Mouse (Mus musculus) midbrain, embryonic 12.5 days (tissue): Measurements from ENCODE around the gene Dpf1. TPM values are rescaled to one million over a fixed set of nuclear protein-coding genes. Genes with fewer than 3 reads are reported as not detected.

Source experiments
- ATAC-seq: fragments of 200-750 bp; cut with Nextera tagmentation; 2 replicates; pipeline ENCODE4 v1.8.0; 2017; ENCODE audit warnings: low read depth, moderate TSS enrichment, moderate library complexity; ENCODE audit not compliant: low FRiP score
- H3K27ac ChIP-seq: fragments of 300-500 bp; sonication (generic); replicated peaks from 2 replicates; pipeline ENCODE4 v1.5.1; 2016; ENCODE audit warnings: mild to moderate bottlenecking
- H3K27me3 ChIP-seq: fragments of 300-500 bp; sonication (generic); 2 replicates; pipeline ENCODE4 v1.6.1; 2016; ENCODE audit warnings: mild to moderate bottlenecking
- H3K36me3 ChIP-seq: fragments of 300-500 bp; sonication (generic); 2 replicates; pipeline ENCODE4 v1.6.1; 2016
- H3K4me1 ChIP-seq: fragments of 300-500 bp; sonication (generic); 2 replicates; pipeline ENCODE4 v1.6.1; 2016
- H3K4me2 ChIP-seq: fragments of 300-500 bp; sonication (generic); replicated peaks from 2 replicates; pipeline ENCODE4 v1.6.1; 2016; ENCODE audit warnings: mild to moderate bottlenecking, moderate library complexity
- H3K4me3 ChIP-seq: fragments of 300-500 bp; sonication (generic); 2 replicates; pipeline ENCODE4 v1.5.1; 2016; ENCODE audit warnings: mild to moderate bottlenecking
- H3K9ac ChIP-seq: fragments of 300-500 bp; sonication (generic); replicated peaks from 2 replicates; pipeline ENCODE4 v1.6.1; 2016; ENCODE audit warnings: mild to moderate bottlenecking, moderate library complexity
- H3K9me3 ChIP-seq: fragments of 300-500 bp; sonication (generic); 2 replicates; pipeline ENCODE4 v1.6.1; 2016; ENCODE audit warnings: mild to moderate bottlenecking
- WGBS: fragments of 180-500 bp; shearing (Covaris S2); methylation state at CpG from one replicate; pipeline ENCODE4 v1.1.7; 2016; 5-methylcytosine and 5-hydroxymethylcytosine counted together
- polyA plus RNA-seq: library from polyadenylated mRNA; unstranded; fragments of >200 nt; fragmentation: Nextera tagmentation; extraction: Ambion mirVana; gene quantifications from 2 replicates; pipeline ENCODE4 v1.2.1, GENCODE M21; 2016

The Dpf1 gene
- polyA plus RNA-seq, 1 experiment from 2014 or later, result 119 TPM

GRCm38 (mm10) chr7:29277510-29277909 lies 26.2 kb upstream of the Dpf1 start:
- ATAC-seq, result no peak
- Histone ChIP-seq H3K4me3 (no peak overlapping the region), H3K27ac (no peak overlapping the region), H3K4me2 (no peak overlapping the region), H3K36me3 (no peaks in the 10 kb centered on the region), H3K27me3 (peaks cover 30% of the 10 kb centered on the region), H3K9me3 (no peaks in the 10 kb centered on the region), H3K4me1 (peaks cover 18% of the 10 kb centered on the region), H3K9ac (no peak overlapping the region)
- 91% methylated on average over 4 of the region's 4 CpGs for WGBS

- H3K4me2 ChIP-seq, result no peak overlapping the region
- H3K27ac ChIP-seq, result no peak overlapping the region
- H3K9ac ChIP-seq, result no peak overlapping the region
- H3K4me3 ChIP-seq, result no peak overlapping the region
- peaks cover 45% of the 10 kb centered on the region for H3K27me3 ChIP-seq
- ATAC-seq, result no peak
- H3K36me3 ChIP-seq, result no peaks in the 10 kb centered on the region
- H3K9me3 ChIP-seq, result no peaks in the 10 kb centered on the region
- peaks cover 18% of the 10 kb centered on the region for H3K4me1 ChIP-seq
Measured at GRCm38 (mm10) chr7:29279261-29279660, 24.5 kb upstream of the Dpf1 start.

- H3K27me3 ChIP-seq, result peaks cover 52% of the 10 kb centered on the region
- peaks cover 18% of the 10 kb centered on the region for H3K4me1 ChIP-seq
- WGBS, result 90% methylated on average over 8 of the region's 8 CpGs
- no peak overlapping the region for H3K27ac ChIP-seq
- H3K4me3 ChIP-seq, result no peak overlapping the region
- H3K4me2 ChIP-seq, result no peak overlapping the region
- no peaks in the 10 kb centered on the region for H3K36me3 ChIP-seq
- no peaks in the 10 kb centered on the region for H3K9me3 ChIP-seq
- ATAC-seq, result no peak
- no peak overlapping the region for H3K9ac ChIP-seq
Measured at GRCm38 (mm10) chr7:29279924-29280323, 23.8 kb upstream of the Dpf1 start.

GRCm38 (mm10) chr7:29280801-29281200 lies 22.9 kb upstream of the Dpf1 start:
- ATAC-seq, result no peak
- no peaks in the 10 kb centered on the region for H3K9me3 ChIP-seq
- no peak overlapping the region; the same call in 1 of the 2 replicates for H3K9ac ChIP-seq
- peak overlapping the region; percentile 55 for H3K4me3 ChIP-seq
- H3K36me3 ChIP-seq, result no peaks in the 10 kb centered on the region
- peaks cover 52% of the 10 kb centered on the region for H3K27me3 ChIP-seq
- H3K27ac ChIP-seq, result no peak overlapping the region
- H3K4me1 ChIP-seq, result peaks cover 18% of the 10 kb centered on the region
- 16% methylated on average over 13 of the region's 13 CpGs for WGBS
- peak overlapping the region; percentile 89 for H3K4me2 ChIP-seq

DNA sequence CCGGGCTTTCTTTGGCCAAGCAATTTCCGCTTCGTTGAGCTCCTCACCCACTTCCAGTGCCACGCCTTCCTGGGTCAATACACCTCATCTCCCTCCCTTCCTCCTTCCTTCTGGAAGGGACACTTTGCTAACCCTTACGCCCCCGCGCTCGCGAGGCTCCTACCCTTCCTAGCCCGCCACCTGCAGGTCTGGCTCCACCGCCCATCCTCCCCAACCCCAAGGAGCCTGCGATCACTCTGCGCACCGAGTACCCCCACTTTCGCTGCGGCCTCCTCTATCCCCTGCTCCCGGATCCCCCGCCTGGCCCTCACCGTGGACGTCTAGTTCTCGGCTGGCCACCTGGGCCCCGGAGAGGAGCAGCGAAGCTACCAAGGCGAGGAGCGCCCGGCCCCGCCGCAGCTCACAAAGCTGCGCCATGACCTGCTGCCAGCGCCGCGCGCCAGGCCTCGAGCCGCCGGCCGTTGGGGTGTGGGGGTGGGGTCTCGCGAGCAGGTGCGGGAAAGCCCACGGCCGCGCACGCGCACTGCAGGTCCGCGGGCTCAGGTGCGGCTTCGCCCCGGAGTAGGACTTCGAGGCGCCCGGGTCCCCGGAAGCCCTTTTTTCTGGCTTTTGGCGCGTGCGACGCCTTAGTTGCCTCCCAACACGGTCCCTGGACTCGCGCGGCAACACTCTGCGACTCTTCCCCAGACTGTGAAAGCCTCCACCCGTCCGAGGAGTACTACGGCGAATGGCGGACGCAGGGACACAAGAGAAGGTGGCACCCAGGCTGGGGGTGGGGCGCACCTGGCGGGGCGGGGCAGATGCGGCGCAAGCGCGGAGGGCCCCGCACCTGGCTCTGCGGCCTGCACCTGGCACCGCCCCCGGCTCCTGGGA lies 22.3 kb upstream of the Dpf1 start, which contains the start of gene Spint2:
Spint2 (minus strand) TSS at position 712 of the 873 bp plus-strand sequence.
- WGBS, result 1% methylated on average over 79 of the region's 80 CpGs
- peak within 1 kb of the TSS; percentile 89 for H3K4me2 ChIP-seq
- H3K27ac ChIP-seq, result no peak within 1 kb of the TSS
- no peaks in the 10 kb centered on the region for H3K9me3 ChIP-seq
- H3K4me3 ChIP-seq, result peak within 1 kb of the TSS; percentile 55
- no peaks in the 10 kb centered on the region for H3K36me3 ChIP-seq
- peaks cover 58% of the 10 kb centered on the region for H3K27me3 ChIP-seq
- H3K4me1 ChIP-seq, result peaks cover 18% of the 10 kb centered on the region
- peak within 1 kb of the TSS; percentile 60 for H3K9ac ChIP-seq
- peak; percentile 58; the same call in 1 of the 2 replicates for ATAC-seq

DNA sequence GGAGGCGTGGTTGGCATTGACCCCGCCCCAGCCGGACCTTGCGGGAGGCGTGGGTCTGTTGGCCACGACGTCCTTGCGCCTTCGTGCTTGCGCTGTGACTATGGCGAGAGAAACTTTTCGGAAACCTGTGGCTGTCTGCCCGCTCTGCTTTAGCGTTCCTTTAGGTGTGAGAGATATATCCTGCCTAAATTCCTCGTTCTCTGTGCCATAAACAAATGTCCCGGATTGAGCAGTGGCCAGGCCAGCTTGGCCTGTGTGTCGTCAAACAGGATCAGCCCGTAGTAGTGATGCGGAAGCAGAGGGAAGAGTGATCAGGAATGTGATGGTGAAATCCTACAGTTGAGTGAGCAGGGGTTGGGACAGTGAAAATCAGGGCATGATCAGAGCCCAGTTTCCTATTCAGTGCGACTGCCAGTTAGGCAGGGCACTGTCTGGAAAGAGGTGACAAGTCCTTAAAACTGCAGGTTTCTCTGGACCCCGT lies 21.6 kb upstream of the Dpf1 start:
- H3K9ac ChIP-seq, result peak overlapping the region; percentile 60
- peak overlapping the region; percentile 55 for H3K4me3 ChIP-seq
- no peaks in the 10 kb centered on the region for H3K9me3 ChIP-seq
- peaks cover 60% of the 10 kb centered on the region for H3K27me3 ChIP-seq
- H3K27ac ChIP-seq, result no peak overlapping the region
- 13% methylated on average over 21 of the region's 21 CpGs for WGBS
- no peak for ATAC-seq
- no peaks in the 10 kb centered on the region for H3K36me3 ChIP-seq
- H3K4me2 ChIP-seq, result peak overlapping the region; percentile 89
- H3K4me1 ChIP-seq, result peaks cover 18% of the 10 kb centered on the region

DNA sequence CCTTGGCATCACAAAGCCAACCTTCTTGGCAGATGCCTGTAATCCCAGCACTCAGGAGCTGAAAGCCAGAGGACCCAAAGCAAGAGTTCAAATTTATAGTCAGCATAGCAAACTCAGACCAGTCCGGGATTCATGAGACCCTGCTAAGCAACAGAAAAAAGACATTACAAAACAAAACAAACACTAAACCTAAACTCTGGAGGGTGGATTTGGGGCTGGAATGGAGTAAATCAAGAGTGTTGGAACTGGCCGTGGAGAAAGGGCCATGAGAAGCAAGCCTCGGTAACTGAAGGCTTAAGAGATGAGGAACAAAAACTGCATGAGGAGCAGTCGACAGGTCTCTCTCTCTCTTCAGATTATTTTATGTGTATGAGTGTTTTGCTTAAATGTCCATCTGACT lies 19.9 kb upstream of the Dpf1 start:
- Histone ChIP-seq H3K27me3 (peaks cover 70% of the 10 kb centered on the region), H3K27ac (no peak overlapping the region)
- 88% methylated on average over 4 of the region's 4 CpGs for WGBS

GRCm38 (mm10) chr7:29284523-29284922 lies 19.2 kb upstream of the Dpf1 start:
- Histone ChIP-seq H3K27ac (no peak overlapping the region), H3K4me1 (peaks cover 25% of the 10 kb centered on the region), H3K4me2 (no peak overlapping the region), H3K4me3 (no peak overlapping the region), H3K27me3 (peaks cover 77% of the 10 kb centered on the region), H3K9me3 (no peaks in the 10 kb centered on the region), H3K9ac (no peak overlapping the region), H3K36me3 (no peaks in the 10 kb centered on the region)
- 96% methylated on average over 6 of the region's 6 CpGs for WGBS
- no peak for ATAC-seq

More for the DNA sequence above, 19.9 kb upstream of the Dpf1 start:
- no peaks in the 10 kb centered on the region for H3K9me3 ChIP-seq
- H3K4me2 ChIP-seq, result no peak overlapping the region
- H3K4me1 ChIP-seq, result peaks cover 18% of the 10 kb centered on the region
- no peak overlapping the region for H3K4me3 ChIP-seq
- H3K36me3 ChIP-seq, result no peaks in the 10 kb centered on the region
- no peak for ATAC-seq
- no peak overlapping the region for H3K9ac ChIP-seq

DNA sequence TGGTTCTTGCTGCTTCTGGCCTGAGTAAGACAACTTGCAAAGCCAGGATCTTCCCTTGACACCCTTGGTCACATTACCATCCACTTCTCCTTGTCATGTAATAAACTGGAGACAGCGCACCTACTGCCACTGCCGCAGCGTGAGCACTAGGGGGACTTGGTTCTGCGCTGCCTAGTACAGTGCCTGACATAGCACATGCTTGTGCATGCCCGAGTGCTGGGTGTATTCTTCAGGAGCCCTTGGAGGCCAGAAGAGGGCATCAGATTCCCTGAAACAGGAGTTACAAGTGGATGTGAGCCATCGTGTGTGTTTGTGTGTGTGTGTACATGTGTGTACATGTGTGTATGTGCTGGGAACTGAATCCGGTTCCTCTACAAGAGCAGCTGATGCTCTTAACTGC lies 16.3 kb upstream of the Dpf1 start:
- Histone ChIP-seq H3K27me3 (peaks cover 64% of the 10 kb centered on the region), H3K4me2 (no peak overlapping the region), H3K27ac (no peak overlapping the region), H3K36me3 (no peaks in the 10 kb centered on the region), H3K9me3 (no peaks in the 10 kb centered on the region), H3K4me3 (no peak overlapping the region), H3K9ac (no peak overlapping the region), H3K4me1 (peaks cover 31% of the 10 kb centered on the region)
- 89% methylated on average over 7 of the region's 7 CpGs for WGBS
- no peak for ATAC-seq

- Histone ChIP-seq H3K4me1 (peaks cover 37% of the 10 kb centered on the region), H3K27ac (no peak overlapping the region), H3K9me3 (no peaks in the 10 kb centered on the region), H3K9ac (no peak overlapping the region), H3K27me3 (peaks cover 59% of the 10 kb centered on the region), H3K36me3 (no peaks in the 10 kb centered on the region), H3K4me3 (no peak overlapping the region), H3K4me2 (no peak overlapping the region)
- 87% methylated on average over 2 of the region's 2 CpGs for WGBS
- no peak for ATAC-seq
Measured at GRCm38 (mm10) chr7:29288079-29288478, 15.7 kb upstream of the Dpf1 start.

- Histone ChIP-seq H3K4me1 (peaks cover 47% of the 10 kb centered on the region), H3K4me2 (peak within 1 kb of the TSS; percentile 85), H3K27me3 (peaks cover 50% of the 10 kb centered on the region), H3K4me3 (peak within 1 kb of the TSS; percentile 53), H3K9me3 (no peaks in the 10 kb centered on the region), H3K36me3 (no peaks in the 10 kb centered on the region), H3K9ac (peak within 1 kb of the TSS; percentile 61), H3K27ac (peak within 1 kb of the TSS; percentile 30)
- ATAC-seq, result peak; percentile 25; the same call in 1 of the 2 replicates
- WGBS, result under 1% methylated on average over 59 of the region's 59 CpGs
Measured at GRCm38 (mm10) chr7:29288942-29289638, 14.7 kb upstream of the Dpf1 start, which contains the start of gene Ppp1r14a. Gene Ppp1r14a, plus strand, starts transcription at chr7:29289308.

DNA sequence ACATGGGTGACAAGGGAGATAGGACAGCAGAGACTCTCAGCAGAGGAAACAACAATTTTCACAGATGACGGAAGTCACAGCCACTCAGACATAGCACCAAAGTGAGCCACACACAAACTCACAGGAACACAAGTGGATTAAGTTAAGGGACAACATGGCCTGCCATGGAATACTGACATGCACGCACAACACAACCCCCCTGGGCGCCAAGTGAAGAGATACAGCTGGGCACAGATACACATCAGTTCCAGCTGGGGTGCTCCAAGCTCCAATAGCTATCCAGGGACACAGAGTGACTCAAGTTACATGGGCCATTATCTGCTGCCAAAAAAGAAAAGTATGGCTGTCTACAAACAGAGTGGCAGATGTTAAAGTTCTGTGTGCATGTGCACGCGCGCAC lies 13.9 kb upstream of the Dpf1 start:
- Histone ChIP-seq H3K27me3 (peaks cover 43% of the 10 kb centered on the region), H3K9me3 (no peaks in the 10 kb centered on the region), H3K9ac (peak overlapping the region; percentile 61; the same call in 1 of the 2 replicates), H3K4me2 (peak overlapping the region; percentile 85), H3K36me3 (no peaks in the 10 kb centered on the region), H3K4me1 (peaks cover 49% of the 10 kb centered on the region), H3K27ac (0 out of 2 replicates have a peak overlapping the region, but pooled peaks have one; percentile 25), H3K4me3 (peak overlapping the region; percentile 53)
- WGBS, result 84% methylated on average over 6 of the region's 6 CpGs
- ATAC-seq, result no peak
